Mouse (Mus musculus): ENCODE results near the gene Trap1.
A peak's percentile ranks its signal among the peaks of the same experiment; 100 is the strongest.

DNA sequence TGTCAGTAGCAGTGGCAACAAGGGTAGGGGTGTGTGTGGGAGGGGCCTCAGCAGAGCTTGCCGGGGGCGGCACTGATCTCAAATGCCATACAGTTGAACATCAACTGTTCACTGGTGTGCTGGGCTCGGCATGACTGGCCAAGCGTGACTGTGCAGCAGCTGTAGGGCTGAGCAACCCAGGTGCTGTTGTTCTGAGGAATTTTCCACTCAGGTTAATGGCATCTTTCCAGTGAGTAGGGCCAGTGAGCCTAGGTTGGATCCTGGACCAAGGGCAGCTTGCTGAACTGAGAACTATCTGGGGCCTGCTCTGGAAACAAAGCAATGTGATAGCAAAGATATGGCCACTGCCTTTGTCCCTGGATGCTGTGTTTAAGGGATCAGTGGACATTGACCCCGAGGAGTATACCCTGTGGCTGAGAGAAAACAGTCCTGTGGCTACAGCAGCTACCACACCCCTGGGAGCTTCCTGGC, 48.2 kb downstream of the Trap1 start:
- TF ChIP-seq CTCF (IDR thresholded peaks at IDR 0.05; ENCODE audit: low read depth) (no peak), EP300 (IDR thresholded peaks at IDR 0.05; ENCODE audit: low read depth) (peak; percentile 29; the same call in 1 of the 2 replicates)

Measured in liver, postnatal 0 days (tissue).